17 mouse cellular contexts compared by ENCODE assay signal in the genomic region with DNA sequence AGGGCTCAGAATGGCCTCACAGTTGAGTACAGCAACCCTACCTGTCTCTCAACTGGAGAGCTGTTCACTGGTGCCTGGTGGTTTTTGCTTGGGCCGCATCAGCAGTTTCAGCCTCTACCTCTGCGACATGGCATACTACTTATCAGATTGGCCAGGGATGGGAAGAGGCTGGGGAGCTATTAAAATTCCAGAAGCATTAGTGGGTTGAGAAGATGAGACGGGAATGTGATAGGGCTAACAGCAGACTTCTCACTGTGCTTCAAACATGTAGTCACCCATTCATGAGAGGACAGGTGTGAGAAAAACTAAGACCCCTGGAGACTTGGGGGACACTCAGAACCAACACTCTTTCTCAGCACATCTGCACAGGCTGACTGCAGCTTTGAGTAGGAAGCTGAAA. TPM values are rescaled to one million over a fixed set of nuclear protein-coding genes. Genes with fewer than 3 reads are reported as not detected.
A peak's percentile ranks its signal among the peaks of the same experiment; 100 is the strongest.
DNase-seq lines count a peak whose midpoint lies in the region; ATAC-seq and TF ChIP-seq lines count a peak whose summit lies in the region.
"Had no signal": no experiment of that assay in that cellular context is flagged by ENCODE, and none has a peak within 500 bp of the region (broad histone marks: within the 10 kb centered on the region; RNA-seq: fewer than 3 reads in every experiment).

No protein-coding gene starts in this region.

- ATAC-seq in forebrain, embryonic 15.5 days (replicated peaks) = no peak
- ATAC-seq in hindbrain, embryonic 13.5 days (ENCODE audit: low FRiP score) = no peak
- ATAC-seq in hindbrain, embryonic 11.5 days (ENCODE audit: low FRiP score) = no peak
- ATAC-seq in lung, embryonic 14.5 days (ENCODE audit: insufficient read depth) = no peak
- ATAC-seq in erythroid progenitor cell, adult 5-6 weeks (replicated peaks; ENCODE audit: low FRiP score, poor library complexity, severe bottlenecking) = no peak

- peaks cover 85% of the 10 kb centered on the region for H3K4me1 ChIP-seq in forebrain, embryonic 10.5 days
- peaks cover 47% of the 10 kb centered on the region for H3K4me1 ChIP-seq in forebrain, embryonic 15.5 days
- peaks cover 58% of the 10 kb centered on the region for H3K4me1 ChIP-seq in hindbrain, embryonic 13.5 days (replicated peaks)
- H3K4me1 ChIP-seq in hindbrain, embryonic 11.5 days (replicated peaks; ENCODE audit: control insufficient read depth, insufficient read depth, low read length) = peaks cover 4% of the 10 kb centered on the region
- peaks cover 37% of the 10 kb centered on the region for H3K4me1 ChIP-seq in lung, embryonic 14.5 days (ENCODE audit: insufficient read depth)

- no peak overlapping the region for H3K9ac ChIP-seq in forebrain, embryonic 15.5 days (replicated peaks)
- no peak overlapping the region for H3K9ac ChIP-seq in hindbrain, embryonic 13.5 days
- no peak overlapping the region for H3K9ac ChIP-seq in hindbrain, embryonic 11.5 days (ENCODE audit: low read depth, low read length)
- H3K9ac ChIP-seq in lung, embryonic 14.5 days = no peak overlapping the region

- no peak overlapping the region for H3ac ChIP-seq in C2C12 (ENCODE audit: control insufficient read depth, insufficient read length, low read depth)

- no peaks in the 10 kb centered on the region for H3K27me3 ChIP-seq in forebrain, embryonic 10.5 days (ENCODE audit: poor library complexity, severe bottlenecking)
- no peaks in the 10 kb centered on the region for H3K27me3 ChIP-seq in forebrain, embryonic 15.5 days
- H3K27me3 ChIP-seq in hindbrain, embryonic 13.5 days = no peaks in the 10 kb centered on the region
- H3K27me3 ChIP-seq in hindbrain, embryonic 11.5 days (ENCODE audit: control insufficient read depth, insufficient read depth, low read length) = no peaks in the 10 kb centered on the region
- no peaks in the 10 kb centered on the region for H3K27me3 ChIP-seq in lung, embryonic 14.5 days (ENCODE audit: insufficient read depth, low read length)
- no peaks in the 10 kb centered on the region for H3K27me3 ChIP-seq in C2C12 (ENCODE audit: control insufficient read depth, insufficient read depth, insufficient read length)

- H3K27ac ChIP-seq in forebrain, embryonic 10.5 days = 0 out of 2 replicates have a peak overlapping the region, but pooled peaks have one; percentile 44
- no peak overlapping the region for H3K27ac ChIP-seq in forebrain, embryonic 15.5 days (replicated peaks)
- peak overlapping the region; percentile 25; the same call in 1 of the 2 replicates for H3K27ac ChIP-seq in hindbrain, embryonic 13.5 days
- H3K27ac ChIP-seq in hindbrain, embryonic 11.5 days (ENCODE audit: low read depth, low read length) = no peak overlapping the region
- H3K27ac ChIP-seq in lung, embryonic 14.5 days (ENCODE audit: low read depth) = peak overlapping the region; percentile 20
- H3K27ac ChIP-seq: macrophage had no signal

- WGBS in forebrain, embryonic 10.5 days = 87% methylated on average over 3 of the region's 3 CpGs
- 80% methylated on average over 3 of the region's 3 CpGs for WGBS in forebrain, embryonic 15.5 days
- WGBS in hindbrain, embryonic 13.5 days = 73% methylated on average over 3 of the region's 3 CpGs
- WGBS in hindbrain, embryonic 11.5 days = 80% methylated on average over 3 of the region's 3 CpGs
- 51% methylated on average over 3 of the region's 3 CpGs for WGBS in lung, embryonic 14.5 days

- peaks cover 72% of the 10 kb centered on the region for H3K79me2 ChIP-seq in C2C12 (ENCODE audit: control insufficient read depth, insufficient read depth)

- no peaks in the 10 kb centered on the region for H3K9me3 ChIP-seq in forebrain, embryonic 10.5 days
- no peaks in the 10 kb centered on the region for H3K9me3 ChIP-seq in forebrain, embryonic 15.5 days
- H3K9me3 ChIP-seq in hindbrain, embryonic 13.5 days = no peaks in the 10 kb centered on the region
- H3K9me3 ChIP-seq in hindbrain, embryonic 11.5 days (ENCODE audit: control insufficient read depth, low read length) = no peaks in the 10 kb centered on the region
- no peaks in the 10 kb centered on the region for H3K9me3 ChIP-seq in lung, embryonic 14.5 days (ENCODE audit: low read depth, low read length)

- no peak overlapping the region for H3K4me2 ChIP-seq in forebrain, embryonic 15.5 days (replicated peaks)
- no peak overlapping the region for H3K4me2 ChIP-seq in hindbrain, embryonic 13.5 days
- no peak overlapping the region for H3K4me2 ChIP-seq in hindbrain, embryonic 11.5 days (replicated peaks; ENCODE audit: low read depth, low read length)
- H3K4me2 ChIP-seq in lung, embryonic 14.5 days = no peak overlapping the region
- H3K4me2 ChIP-seq: liver, embryonic 11.5 days had no signal

- no peaks in the 10 kb centered on the region for H3K36me3 ChIP-seq in forebrain, embryonic 10.5 days (replicated peaks)
- H3K36me3 ChIP-seq in forebrain, embryonic 15.5 days = no peaks in the 10 kb centered on the region
- H3K36me3 ChIP-seq in hindbrain, embryonic 13.5 days = no peaks in the 10 kb centered on the region
- H3K36me3 ChIP-seq in hindbrain, embryonic 11.5 days (ENCODE audit: control insufficient read depth, insufficient read depth, low read length) = no peaks in the 10 kb centered on the region
- no peaks in the 10 kb centered on the region for H3K36me3 ChIP-seq in lung, embryonic 14.5 days (ENCODE audit: insufficient read depth)
- no peaks in the 10 kb centered on the region for H3K36me3 ChIP-seq in C2C12 (ENCODE audit: control insufficient read depth, insufficient read depth)
- H3K36me3 ChIP-seq: G1E had no signal

- no peak for TF ChIP-seq CTCF in lung, embryonic 14.5 days (IDR thresholded peaks at IDR 0.05; ENCODE audit: low read depth)
- TF ChIP-seq CTCF in C2C12 (IDR thresholded peaks at IDR 0.05; ENCODE audit: control insufficient read depth, insufficient read depth, insufficient read length) = no peak

- H3K79me3 ChIP-seq in C2C12 (ENCODE audit: low read depth) = peaks cover 49% of the 10 kb centered on the region

- no peak for DNase-seq in forebrain, embryonic 10.5 days (ENCODE audit: extremely low spot score, low spot score)
- no peak for DNase-seq in hindbrain, embryonic 11.5 days (ENCODE audit: low spot score)
- no peak for DNase-seq in lung, embryonic 14.5 days
- DNase-seq in lung, postnatal 14 days = no peak
- DNase-seq: B cell, adult 2 months; cerebellum, adult 9-11 months; midbrain, embryonic 14.5 days; right cerebral cortex, adult 18-20 months; spleen, adult 18-20 months; thymus, postnatal 4 days had no signal

- no peak overlapping the region for H3K4me3 ChIP-seq in forebrain, embryonic 10.5 days
- H3K4me3 ChIP-seq in forebrain, embryonic 15.5 days = no peak overlapping the region
- H3K4me3 ChIP-seq in hindbrain, embryonic 13.5 days = no peak overlapping the region
- H3K4me3 ChIP-seq in hindbrain, embryonic 11.5 days (ENCODE audit: low read depth, low read length) = no peak overlapping the region
- no peak overlapping the region for H3K4me3 ChIP-seq in lung, embryonic 14.5 days (ENCODE audit: low read depth, low read length)
- H3K4me3 ChIP-seq in C2C12 (ENCODE audit: insufficient read depth, poor library complexity, severe bottlenecking) = no peak overlapping the region

TF ChIP-seq in C2C12, 6 proteins besides CTCF, POLR2A, EP300 and RAD21:
- peak; percentile 70 for TF ChIP-seq MYOD1 (IDR thresholded peaks at IDR 0.05; ENCODE audit: control insufficient read depth, insufficient read length, low read depth)
- TF ChIP-seq FOSL1 (IDR thresholded peaks at IDR 0.05; ENCODE audit: insufficient read depth, low read length, poor library complexity, severe bottlenecking) = no peak
- TF ChIP-seq CEBPB (IDR thresholded peaks at IDR 0.05; ENCODE audit: low read depth) = no peak
- no peak for TF ChIP-seq USF1 (IDR thresholded peaks at IDR 0.05; ENCODE audit: low read depth)

RNA-seq across cellular contexts. Expression of a gene that starts 59.1 kb away (rescaled TPM):
- polyA plus RNA-seq in forebrain, embryonic 10.5 days (2016; fragmentation: Nextera tagmentation; extraction: Ambion mirVana) = 36.7 and 36.8 TPM in 2 replicates
- polyA plus RNA-seq in forebrain, embryonic 15.5 days (2015; fragmentation: Nextera tagmentation; extraction: Ambion mirVana) = 30.5 and 36.1 TPM in 2 replicates
- polyA plus RNA-seq in hindbrain, embryonic 13.5 days (2015; fragmentation: Nextera tagmentation; extraction: Ambion mirVana) = 77.6 and 79.9 TPM in 2 replicates
- polyA plus RNA-seq in hindbrain, embryonic 11.5 days (2014; fragmentation: Nextera tagmentation; extraction: Ambion mirVana) = 46.3 and 48.0 TPM in 2 replicates
- 52.1 and 52.4 TPM in 2 replicates for polyA plus RNA-seq in lung, embryonic 14.5 days (2014; fragmentation: Nextera tagmentation; extraction: Ambion mirVana)
- 114 TPM for polyA plus RNA-seq in C2C12 (2012; fragmentation: generic; extraction: Trizol)
- 18.7 and 27.2 TPM in 2 replicates for total RNA-seq in erythroid progenitor cell, adult 5-6 weeks (2015; ENCODE audit: low replicate concordance)
- total RNA-seq in erythroid progenitor cell, adult 5-6 weeks (2017; ENCODE audit: low replicate concordance) = 3.6 and 5.9 TPM in 2 replicates
- total RNA-seq: G1E had no signal
- polyA plus RNA-seq: G1E had no signal

Comparison
In these comparisons a context has a peak if more than half of its experiments do, and no peak if none do; other contexts are left out.
1. H3K27ac ChIP-seq: peak in forebrain, embryonic 10.5 days (single experiment), hindbrain, embryonic 13.5 days (single experiment) and lung, embryonic 14.5 days (single experiment); none in forebrain, embryonic 15.5 days (single experiment) and hindbrain, embryonic 11.5 days (single experiment).